Mouse (Mus musculus): ENCODE measurements around the gene Spns2.

GRCm38 (mm10) chr11:72407081-72407480 is 82.6 kb downstream of the Spns2 start:
- TF ChIP-seq CTCF (IDR thresholded peaks at IDR 0.05; ENCODE audit: low read depth) (no peak), EP300 (IDR thresholded peaks at IDR 0.05; ENCODE audit: low read depth) (no peak)

Measured in liver, embryonic 14.5 days (tissue).